Mouse (Mus musculus): ENCODE results near the gene Sgpp2. TPM values are rescaled to one million over a fixed set of nuclear protein-coding genes. Genes with fewer than 3 reads are reported as not detected.

Gene Sgpp2
- polyA plus RNA-seq, 1 experiment from 2014 or later: 1.6 TPM

DNA sequence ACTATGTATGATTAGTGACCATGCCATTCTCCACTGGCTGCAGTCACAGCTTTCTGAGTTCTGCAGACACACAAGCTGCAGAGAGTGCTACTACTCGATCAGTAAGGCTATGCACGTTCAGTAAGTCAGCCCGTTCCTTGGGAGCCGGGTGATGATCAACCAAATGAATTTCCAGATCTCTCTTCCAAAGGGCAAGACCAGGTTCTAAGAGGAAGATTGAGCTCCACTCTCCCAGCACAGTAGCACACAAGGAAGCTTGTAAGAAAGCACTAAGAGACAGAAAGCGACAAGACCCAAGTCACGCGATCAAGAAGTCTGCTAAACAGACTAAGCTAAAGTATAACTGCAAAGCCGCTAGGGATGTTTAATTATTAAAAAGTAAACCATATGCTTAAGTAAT, 130.6 kb downstream of the Sgpp2 start:
- H3K36me3 ChIP-seq (ENCODE audit: control insufficient read depth, insufficient read depth, low read length): peaks cover 7% of the 10 kb centered on the region
- no peaks in the 10 kb centered on the region for H3K9me3 ChIP-seq (replicated peaks; ENCODE audit: control insufficient read depth, low read length, poor library complexity, severe bottlenecking)
- no peak for ATAC-seq
- WGBS: 91% methylated on average over 8 of the region's 8 CpGs
- H3K9ac ChIP-seq (ENCODE audit: low read depth, low read length): no peak overlapping the region
- H3K4me1 ChIP-seq (ENCODE audit: control insufficient read depth, insufficient read depth, low read length): no peaks in the 10 kb centered on the region
- H3K27me3 ChIP-seq (ENCODE audit: control insufficient read depth, insufficient read depth, low read depth, low read length): no peaks in the 10 kb centered on the region
- H3K27ac ChIP-seq (ENCODE audit: low read length): no peak overlapping the region
- H3K4me3 ChIP-seq (ENCODE audit: low read depth, low read length): no peak overlapping the region
- H3K4me2 ChIP-seq (ENCODE audit: low read length): no peak overlapping the region

- Histone ChIP-seq H3K4me2 (ENCODE audit: low read length) (no peak overlapping the region), H3K9ac (ENCODE audit: low read depth, low read length) (no peak overlapping the region), H3K27ac (ENCODE audit: low read length) (no peak overlapping the region), H3K4me1 (ENCODE audit: control insufficient read depth, insufficient read depth, low read length) (no peaks in the 10 kb centered on the region), H3K9me3 (replicated peaks; ENCODE audit: control insufficient read depth, low read length, poor library complexity, severe bottlenecking) (no peaks in the 10 kb centered on the region), H3K4me3 (ENCODE audit: low read depth, low read length) (no peak overlapping the region), H3K27me3 (ENCODE audit: control insufficient read depth, insufficient read depth, low read depth, low read length) (no peaks in the 10 kb centered on the region), H3K36me3 (ENCODE audit: control insufficient read depth, insufficient read depth, low read length) (peaks cover 7% of the 10 kb centered on the region)
- no peak for ATAC-seq
- WGBS: 88% methylated on average over 7 of the region's 7 CpGs
These were observed 132.9 kb downstream of the Sgpp2 start for GRCm38 (mm10) chr1:78443056-78443455.

DNA sequence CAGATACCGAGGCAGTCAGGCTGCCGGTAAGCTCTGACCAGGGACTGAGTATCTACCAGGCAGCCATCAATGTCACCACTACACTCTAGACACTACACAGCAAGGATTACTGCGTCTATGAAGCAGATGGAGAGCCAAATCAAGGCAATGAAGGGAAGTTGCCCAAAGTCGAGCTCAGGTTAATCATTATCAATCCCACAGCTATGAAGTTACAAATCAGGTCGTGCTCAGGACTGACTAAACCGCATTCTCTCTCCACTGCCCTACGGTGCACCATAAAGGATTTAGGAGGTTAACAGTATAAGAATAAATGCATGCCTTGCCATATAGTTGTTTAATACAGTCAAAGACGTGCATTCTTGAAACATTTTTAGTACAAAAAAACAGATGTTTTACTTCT, 136.1 kb downstream of the Sgpp2 start:
- H3K4me2 ChIP-seq (ENCODE audit: low read length): no peak overlapping the region
- peaks cover 11% of the 10 kb centered on the region for H3K36me3 ChIP-seq (ENCODE audit: control insufficient read depth, insufficient read depth, low read length)
- no peaks in the 10 kb centered on the region for H3K4me1 ChIP-seq (ENCODE audit: control insufficient read depth, insufficient read depth, low read length)
- no peak overlapping the region for H3K9ac ChIP-seq (ENCODE audit: low read depth, low read length)
- no peaks in the 10 kb centered on the region for H3K9me3 ChIP-seq (replicated peaks; ENCODE audit: control insufficient read depth, low read length, poor library complexity, severe bottlenecking)
- 95% methylated on average over 8 of the region's 8 CpGs for WGBS
- no peak overlapping the region for H3K27ac ChIP-seq (ENCODE audit: low read length)
- H3K27me3 ChIP-seq (ENCODE audit: control insufficient read depth, insufficient read depth, low read depth, low read length): no peaks in the 10 kb centered on the region
- H3K4me3 ChIP-seq (ENCODE audit: low read depth, low read length): no peak overlapping the region
- no peak for ATAC-seq

DNA sequence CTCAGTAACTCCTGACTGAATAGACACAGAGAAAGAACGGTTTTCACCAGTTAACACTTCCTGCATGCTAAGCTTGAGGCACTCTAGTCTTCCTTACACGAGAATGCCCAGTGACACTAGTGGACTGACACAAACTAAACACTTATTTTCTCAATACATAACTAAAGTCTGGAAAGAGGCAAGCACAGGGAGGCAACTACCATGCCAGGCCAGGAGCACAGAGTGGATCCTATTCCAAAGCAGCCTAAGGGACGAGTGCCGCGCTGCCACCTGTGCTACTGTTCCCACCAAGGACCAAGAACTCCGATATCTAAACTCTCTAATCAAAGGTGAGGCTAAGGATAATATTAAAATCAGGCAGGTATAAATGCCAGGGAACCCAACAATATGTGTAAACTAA, 136.6 kb downstream of the Sgpp2 start:
- no peaks in the 10 kb centered on the region for H3K27me3 ChIP-seq (ENCODE audit: control insufficient read depth, insufficient read depth, low read depth, low read length)
- no peak overlapping the region for H3K27ac ChIP-seq (ENCODE audit: low read length)
- no peak for ATAC-seq
- no peak overlapping the region for H3K4me2 ChIP-seq (ENCODE audit: low read length)
- 95% methylated on average over 6 of the region's 6 CpGs for WGBS
- no peak overlapping the region for H3K4me3 ChIP-seq (ENCODE audit: low read depth, low read length)
- H3K9me3 ChIP-seq (replicated peaks; ENCODE audit: control insufficient read depth, low read length, poor library complexity, severe bottlenecking): no peaks in the 10 kb centered on the region
- H3K9ac ChIP-seq (ENCODE audit: low read depth, low read length): no peak overlapping the region
- no peaks in the 10 kb centered on the region for H3K4me1 ChIP-seq (ENCODE audit: control insufficient read depth, insufficient read depth, low read length)
- peaks cover 15% of the 10 kb centered on the region for H3K36me3 ChIP-seq (ENCODE audit: control insufficient read depth, insufficient read depth, low read length)

DNA sequence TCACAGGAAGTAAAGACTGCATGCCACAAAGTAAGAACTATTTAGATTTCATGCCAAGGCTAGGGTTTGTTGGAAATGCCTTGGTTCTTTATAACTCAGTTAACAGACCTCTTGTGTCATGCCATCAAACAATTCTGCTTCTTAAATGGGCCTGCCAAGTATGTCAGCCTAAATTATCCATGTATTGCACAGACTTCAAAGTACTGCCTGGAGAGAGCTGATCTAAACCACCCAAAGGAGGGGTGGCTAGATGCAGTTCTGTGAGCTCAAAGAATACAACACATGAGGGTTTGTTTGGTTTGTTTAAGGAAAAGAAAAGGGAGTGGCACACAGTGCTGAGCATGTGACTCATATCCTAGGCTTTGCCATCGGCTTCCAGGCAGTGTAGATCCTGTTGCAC, 137.9 kb downstream of the Sgpp2 start:
- Histone ChIP-seq H3K9ac (ENCODE audit: low read depth, low read length) (no peak overlapping the region), H3K4me2 (ENCODE audit: low read length) (no peak overlapping the region), H3K27me3 (ENCODE audit: control insufficient read depth, insufficient read depth, low read depth, low read length) (no peaks in the 10 kb centered on the region), H3K4me3 (ENCODE audit: low read depth, low read length) (no peak overlapping the region), H3K4me1 (ENCODE audit: control insufficient read depth, insufficient read depth, low read length) (no peaks in the 10 kb centered on the region), H3K36me3 (ENCODE audit: control insufficient read depth, insufficient read depth, low read length) (peaks cover 16% of the 10 kb centered on the region), H3K9me3 (replicated peaks; ENCODE audit: control insufficient read depth, low read length, poor library complexity, severe bottlenecking) (no peaks in the 10 kb centered on the region), H3K27ac (ENCODE audit: low read length) (no peak overlapping the region)
- WGBS: 38% methylated on average over 1 of the region's 1 CpGs
- peak; percentile 28; the same call in 1 of the 2 replicates for ATAC-seq

- Histone ChIP-seq H3K4me2 (ENCODE audit: low read length) (no peak overlapping the region), H3K36me3 (ENCODE audit: control insufficient read depth, insufficient read depth, low read length) (peaks cover 15% of the 10 kb centered on the region), H3K27me3 (ENCODE audit: control insufficient read depth, insufficient read depth, low read depth, low read length) (no peaks in the 10 kb centered on the region), H3K4me1 (ENCODE audit: control insufficient read depth, insufficient read depth, low read length) (no peaks in the 10 kb centered on the region), H3K9me3 (replicated peaks; ENCODE audit: control insufficient read depth, low read length, poor library complexity, severe bottlenecking) (no peaks in the 10 kb centered on the region), H3K9ac (ENCODE audit: low read depth, low read length) (no peak overlapping the region), H3K4me3 (ENCODE audit: low read depth, low read length) (no peak overlapping the region), H3K27ac (ENCODE audit: low read length) (no peak overlapping the region)
- 81% methylated on average over 12 of the region's 12 CpGs for WGBS
- no peak for ATAC-seq
These were observed 141.1 kb downstream of the Sgpp2 start for GRCm38 (mm10) chr1:78451070-78451854.

DNA sequence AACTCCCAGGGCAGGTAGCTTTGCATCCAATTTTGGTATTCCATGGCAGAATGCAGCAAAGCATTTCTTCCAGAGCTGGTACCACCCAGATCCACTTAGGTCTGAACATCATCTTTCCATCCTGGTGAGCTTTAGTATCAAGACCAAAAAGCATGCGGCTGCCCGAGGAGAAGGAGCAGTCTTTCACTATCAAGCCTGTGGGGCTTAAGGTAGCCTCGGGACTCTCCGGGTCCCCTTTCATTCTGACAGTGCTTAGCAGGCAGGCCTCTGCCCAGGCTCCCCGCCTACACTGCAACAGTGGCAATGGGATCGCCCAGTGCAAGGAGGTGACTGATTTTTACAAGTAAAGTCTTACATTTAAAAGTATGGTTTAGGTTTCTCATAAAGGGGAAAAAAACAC, 142.4 kb downstream of the Sgpp2 start:
- peaks cover 18% of the 10 kb centered on the region for H3K36me3 ChIP-seq (ENCODE audit: control insufficient read depth, insufficient read depth, low read length)
- no peak overlapping the region for H3K4me2 ChIP-seq (ENCODE audit: low read length)
- no peak overlapping the region for H3K27ac ChIP-seq (ENCODE audit: low read length)
- ATAC-seq: no peak
- H3K9me3 ChIP-seq (replicated peaks; ENCODE audit: control insufficient read depth, low read length, poor library complexity, severe bottlenecking): no peaks in the 10 kb centered on the region
- 85% methylated on average over 6 of the region's 6 CpGs for WGBS
- no peaks in the 10 kb centered on the region for H3K27me3 ChIP-seq (ENCODE audit: control insufficient read depth, insufficient read depth, low read depth, low read length)
- no peak overlapping the region for H3K9ac ChIP-seq (ENCODE audit: low read depth, low read length)
- no peaks in the 10 kb centered on the region for H3K4me1 ChIP-seq (ENCODE audit: control insufficient read depth, insufficient read depth, low read length)
- no peak overlapping the region for H3K4me3 ChIP-seq (ENCODE audit: low read depth, low read length)

DNA sequence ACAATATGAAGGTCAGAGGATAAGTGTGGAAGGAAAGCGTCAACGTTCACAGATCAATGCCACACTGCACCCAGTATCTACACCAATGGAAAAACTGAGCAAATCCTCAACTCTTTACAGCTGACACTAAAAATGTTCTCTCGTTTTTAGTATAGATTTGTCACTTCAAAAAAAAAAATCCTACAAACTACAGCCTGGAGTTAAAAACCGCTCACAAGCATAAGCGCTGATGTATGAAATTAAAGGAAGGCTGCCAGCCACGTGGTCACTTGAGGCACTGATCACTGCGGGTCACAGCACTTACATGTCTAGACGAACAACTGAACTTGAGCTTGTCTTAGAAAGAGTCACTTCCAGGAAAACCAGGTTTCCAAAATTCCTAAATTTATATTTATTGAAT, 143.7 kb downstream of the Sgpp2 start:
- Histone ChIP-seq H3K27me3 (ENCODE audit: control insufficient read depth, insufficient read depth, low read depth, low read length) (no peaks in the 10 kb centered on the region), H3K4me3 (ENCODE audit: low read depth, low read length) (no peak overlapping the region), H3K9me3 (replicated peaks; ENCODE audit: control insufficient read depth, low read length, poor library complexity, severe bottlenecking) (no peaks in the 10 kb centered on the region), H3K4me1 (ENCODE audit: control insufficient read depth, insufficient read depth, low read length) (no peaks in the 10 kb centered on the region), H3K27ac (ENCODE audit: low read length) (no peak overlapping the region), H3K4me2 (ENCODE audit: low read length) (no peak overlapping the region), H3K36me3 (ENCODE audit: control insufficient read depth, insufficient read depth, low read length) (peaks cover 26% of the 10 kb centered on the region), H3K9ac (ENCODE audit: low read depth, low read length) (no peak overlapping the region)
- no peak for ATAC-seq
- 90% methylated on average over 8 of the region's 8 CpGs for WGBS

- Histone ChIP-seq H3K9ac (ENCODE audit: low read depth, low read length) (no peak overlapping the region), H3K36me3 (ENCODE audit: control insufficient read depth, insufficient read depth, low read length) (peaks cover 28% of the 10 kb centered on the region), H3K4me2 (ENCODE audit: low read length) (no peak overlapping the region), H3K27me3 (ENCODE audit: control insufficient read depth, insufficient read depth, low read depth, low read length) (no peaks in the 10 kb centered on the region), H3K4me1 (ENCODE audit: control insufficient read depth, insufficient read depth, low read length) (no peaks in the 10 kb centered on the region), H3K9me3 (replicated peaks; ENCODE audit: control insufficient read depth, low read length, poor library complexity, severe bottlenecking) (no peaks in the 10 kb centered on the region), H3K27ac (ENCODE audit: low read length) (no peak overlapping the region), H3K4me3 (ENCODE audit: low read depth, low read length) (no peak overlapping the region)
- 27% methylated on average over 7 of the region's 7 CpGs for WGBS
- ATAC-seq: peak; percentile 45; the same call in 1 of the 2 replicates
These were observed 144.5 kb downstream of the Sgpp2 start for GRCm38 (mm10) chr1:78454659-78455058.

Data from midbrain, embryonic 16.5 days (tissue).